Mouse (Mus musculus) left cerebral cortex, postnatal 14 days (tissue): ENCODE results near the gene Ppp1r3d. TPM values are rescaled to one million over a fixed set of nuclear protein-coding genes. Genes with fewer than 3 reads are reported as not detected.

Source experiments
- DNase-seq, 2 experiments: peaks; one replicate each; pipeline ENCODE4 v3.0.0; 2021 to 2022; ENCODE audit warnings: low spot score in 2 of 2, mixed read lengths in 1 of 2
- intact Hi-C: fragments of 180-260 bp; cut with DNase I; formaldehyde crosslinking; loops from one replicate; pipeline ENCODE4 v1.15.1; 2025
- total RNA-seq, 2 experiments: library from RNA; stranded (reverse); gene quantifications; 2 replicates each; pipeline ENCODE4 v1.2.3; 2021

Gene Ppp1r3d
- total RNA-seq, 2 experiments from 2014 or later: 9.9 to 10.3 TPM

DNA sequence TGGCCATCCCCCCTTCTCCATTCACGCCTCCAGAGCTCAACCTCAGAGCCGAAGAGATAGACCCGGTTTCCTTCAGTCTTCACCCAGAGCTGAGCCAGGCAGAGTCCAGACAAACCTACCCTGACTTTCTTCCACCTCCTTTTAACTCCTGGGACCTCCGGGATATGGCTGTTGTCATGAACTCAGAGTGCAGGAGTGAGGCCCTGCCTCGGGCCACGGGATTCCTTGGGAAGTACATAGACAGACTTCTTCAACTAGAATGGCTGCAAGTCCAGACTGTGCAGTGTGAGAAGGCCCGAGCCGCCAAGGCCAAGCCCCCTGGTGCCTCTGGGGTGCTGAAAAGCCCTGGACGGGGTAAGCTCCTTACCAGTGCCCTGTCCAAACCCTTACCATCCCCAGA lies 6.3 kb upstream of the Ppp1r3d start:
- intact Hi-C loops: no loop called here

DNA sequence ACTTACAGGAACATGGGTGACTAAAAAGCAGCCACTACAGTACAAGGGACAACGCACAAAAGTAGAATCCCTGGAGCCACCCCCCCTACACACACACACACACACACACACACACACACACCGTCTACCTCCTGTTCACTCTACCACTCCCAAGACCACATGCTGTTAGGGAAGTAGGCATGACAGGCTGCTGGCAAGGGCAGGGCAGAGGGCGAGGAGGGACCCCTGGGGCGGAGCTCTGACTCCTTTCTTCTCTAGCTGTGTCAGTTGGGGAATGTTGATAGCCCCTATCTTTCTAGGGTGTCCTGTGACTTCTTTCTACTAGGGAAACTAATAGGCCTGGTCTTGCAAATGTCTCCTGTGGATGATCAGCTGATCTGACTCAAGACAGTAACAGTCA lies 2.7 kb upstream of the Ppp1r3d start:
- peak in 1 of 2 experiments; percentile 2 for DNase-seq

More for the DNA sequence above, 6.3 kb upstream of the Ppp1r3d start:
- peak in 1 of 2 experiments; percentile 1 for DNase-seq

DNA sequence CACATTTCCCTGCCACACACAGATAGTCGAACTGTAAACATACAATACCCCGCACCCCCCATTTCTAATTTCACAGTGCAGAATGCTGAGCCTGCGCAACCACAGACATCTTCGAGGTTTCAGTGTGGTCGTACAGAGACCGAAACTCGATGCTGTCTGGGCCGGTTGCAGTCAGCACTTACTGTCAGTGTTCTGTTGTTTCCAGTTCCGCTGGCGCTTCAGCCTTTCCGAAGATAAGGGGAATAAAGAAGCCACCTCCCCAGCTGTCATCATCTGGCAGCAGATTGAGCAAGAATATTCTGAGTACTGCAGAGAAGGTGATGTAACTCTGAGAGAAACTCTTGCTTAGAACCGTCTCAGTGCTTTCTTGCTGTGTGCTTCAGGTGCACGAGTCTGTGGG lies 2.2 kb upstream of the Ppp1r3d start:
- intact Hi-C loops: no loop called here

More for the DNA sequence above, 2.7 kb upstream of the Ppp1r3d start:
- intact Hi-C loops: no loop called here

DNA sequence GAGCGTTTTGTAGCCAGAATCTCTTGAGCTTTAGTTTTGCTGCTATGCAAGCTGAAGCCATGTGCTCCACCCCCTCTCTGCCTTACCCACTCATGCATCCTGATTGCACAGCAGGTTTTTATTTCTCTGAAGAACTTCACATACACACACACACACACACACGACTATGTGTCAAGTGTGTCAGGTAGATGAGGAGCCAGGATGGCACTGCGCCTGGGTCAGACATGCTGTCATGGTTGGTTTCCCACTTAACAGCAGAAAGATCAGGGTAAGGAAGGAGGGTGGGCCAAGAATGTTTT lies 827 bp upstream of the Ppp1r3d start:
- intact Hi-C loops: no loop called here
- DNase-seq: no peak

More for the DNA sequence above, 2.2 kb upstream of the Ppp1r3d start:
- DNase-seq: no peak

DNA sequence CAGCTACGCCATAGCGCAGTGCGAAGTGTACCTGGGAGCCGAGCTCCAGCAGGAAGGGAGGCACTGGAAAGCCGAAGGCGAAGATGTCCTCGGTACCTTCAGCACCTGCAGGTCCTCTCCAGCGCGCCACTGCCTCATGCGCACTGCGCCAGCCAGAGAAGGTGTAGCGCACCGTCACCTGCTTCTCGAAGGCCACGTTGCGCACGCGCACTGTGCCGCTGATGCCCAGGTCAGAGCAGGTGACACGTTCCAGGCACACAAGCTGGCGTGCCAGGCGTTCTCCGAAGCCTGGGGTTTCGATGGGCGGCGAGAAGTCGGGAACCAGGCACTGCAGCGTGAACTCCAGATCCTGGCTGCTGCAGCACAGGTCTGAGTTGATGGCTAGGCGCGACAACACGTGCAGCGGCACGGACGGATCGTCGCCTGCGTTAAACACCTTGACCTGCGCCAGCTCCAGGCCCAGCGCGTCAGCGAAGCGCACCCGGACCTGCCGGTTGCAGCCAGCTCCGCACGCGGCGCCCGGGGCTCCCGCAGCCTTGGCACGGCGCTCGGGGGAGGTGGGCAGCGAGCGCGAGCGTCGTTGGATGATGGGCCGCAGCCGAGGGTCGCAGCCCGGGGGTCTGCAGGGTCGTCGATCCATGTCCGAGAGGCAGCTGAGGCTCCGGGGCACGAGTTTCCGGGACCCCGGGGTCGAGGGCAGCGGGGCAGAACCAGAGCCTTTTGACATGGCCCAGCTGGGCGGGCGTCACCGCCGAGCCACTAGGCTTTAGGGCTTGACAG lies 601 bp downstream of the Ppp1r3d start:
- intact Hi-C loops: no loop called here
- peak; percentile 55 to 63 for DNase-seq

DNA sequence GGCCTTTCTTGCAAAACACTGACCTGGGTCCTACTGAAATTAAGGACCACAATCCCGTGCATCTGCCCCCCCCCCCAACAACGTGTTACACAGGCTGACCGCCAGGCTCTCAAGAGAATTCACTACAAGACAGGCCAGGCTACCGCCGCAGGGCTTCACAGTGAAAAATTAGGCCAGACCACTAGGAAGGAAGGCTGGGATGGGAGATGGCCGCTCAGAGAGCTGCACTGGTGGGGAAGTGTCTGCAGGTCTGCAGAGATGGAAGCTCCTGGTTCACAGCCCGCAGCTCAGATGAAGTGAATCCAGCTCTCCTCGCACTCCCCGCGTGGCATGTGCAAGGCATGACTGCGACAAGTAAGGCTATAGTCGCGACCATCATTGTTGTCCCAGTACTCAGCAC lies 1.2 kb downstream of the Ppp1r3d start:
- DNase-seq: no peak
- intact Hi-C loops: no loop called here

DNA sequence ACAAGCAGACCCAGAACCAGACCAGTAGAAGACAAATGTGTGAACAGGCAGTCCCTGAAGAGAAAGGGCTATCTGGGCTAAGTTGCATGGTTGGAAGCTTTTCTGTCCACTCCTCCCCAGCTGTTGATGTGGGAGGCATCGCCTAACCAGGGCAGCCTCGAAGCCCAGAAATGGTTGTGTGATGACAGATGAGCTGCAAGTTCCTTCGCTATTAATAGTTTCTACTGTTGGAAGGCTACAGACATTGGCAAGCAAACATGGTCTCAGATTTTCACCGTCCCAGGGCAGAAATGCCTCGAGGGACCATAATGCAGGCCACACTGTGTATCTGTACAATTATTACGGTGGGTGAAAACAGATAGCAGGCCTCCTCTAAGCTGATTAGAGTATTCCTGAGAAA lies 1.7 kb downstream of the Ppp1r3d start:
- intact Hi-C loops: no loop called here
- DNase-seq: peak; percentile 47 to 79

DNA sequence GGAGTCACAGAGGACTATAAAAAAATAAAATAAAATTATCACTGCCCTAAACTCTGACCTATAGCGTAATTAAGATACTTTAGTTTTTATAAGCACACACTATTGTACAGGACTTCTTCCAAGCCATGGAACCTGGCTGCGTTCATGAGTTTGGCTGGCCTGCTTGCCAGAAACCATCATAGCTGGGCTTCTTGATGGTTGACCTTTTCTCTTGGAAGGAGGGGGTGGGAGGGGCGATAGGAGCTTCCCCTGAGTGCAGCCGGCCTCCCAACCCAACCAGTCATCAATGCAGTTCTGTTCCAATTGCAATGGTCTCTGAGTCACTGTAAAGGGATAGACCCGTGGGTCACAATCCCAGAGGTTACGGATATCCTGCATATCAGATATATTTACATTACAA lies 4.0 kb downstream of the Ppp1r3d start:
- DNase-seq: no peak

DNA sequence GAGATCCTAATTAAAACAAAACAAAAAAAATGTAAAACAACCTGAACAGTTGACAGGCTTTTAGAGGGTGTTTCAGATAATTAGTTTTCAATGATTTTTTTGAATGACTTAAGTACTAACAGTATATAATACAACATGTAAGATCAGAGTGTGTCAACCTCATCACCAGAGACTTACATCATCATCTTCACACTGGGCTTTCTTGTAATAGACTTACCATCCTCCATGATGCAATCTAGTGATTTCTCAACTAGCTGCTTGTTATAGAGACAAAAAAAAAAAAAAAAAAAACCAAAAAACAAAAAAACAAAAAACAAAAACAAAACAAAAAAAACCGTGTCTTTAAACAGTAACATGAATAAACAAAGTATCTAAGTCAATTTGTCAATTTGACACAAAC lies 5.2 kb downstream of the Ppp1r3d start:
- no peak for DNase-seq
- intact Hi-C loops: no loop called here

More for the DNA sequence above, 4.0 kb downstream of the Ppp1r3d start:
- intact Hi-C loops: no loop called here

DNA sequence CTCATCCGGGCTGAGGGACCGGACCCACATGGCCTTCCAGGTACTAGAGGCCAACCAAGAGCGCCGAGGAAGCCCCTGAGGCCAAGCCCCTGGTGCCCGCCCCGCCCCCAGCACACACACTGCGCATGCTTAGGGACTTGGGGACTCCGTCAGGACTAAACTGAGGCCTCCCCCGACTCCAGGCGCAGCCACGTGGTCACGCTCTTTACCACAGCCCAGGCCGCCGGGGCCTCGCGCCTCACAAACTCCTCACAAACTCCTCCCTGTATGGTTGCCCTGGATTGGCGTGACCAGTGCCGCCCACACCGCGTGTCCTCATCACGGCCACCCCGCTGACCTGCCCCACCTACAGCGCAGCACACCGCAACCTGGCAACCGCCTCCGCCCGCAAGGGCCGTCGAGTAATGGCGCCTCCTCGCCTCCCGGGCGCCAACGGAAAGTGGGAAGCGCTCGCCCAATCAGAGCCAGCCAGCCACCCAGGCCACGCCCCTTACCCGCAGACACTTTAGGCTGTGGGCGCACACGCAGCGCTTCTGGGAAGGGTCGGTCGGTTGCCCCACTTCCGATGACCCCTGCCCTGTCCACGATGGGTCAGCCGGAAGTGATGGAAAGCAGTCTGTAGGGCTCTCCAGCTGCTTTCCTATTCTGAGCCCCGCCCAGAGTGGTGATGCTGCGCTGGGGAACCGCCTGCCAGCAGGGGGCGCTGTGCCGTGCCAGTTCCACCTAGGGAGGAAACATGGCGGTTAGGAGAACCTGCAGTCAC lies 7.0 kb downstream of the Ppp1r3d start, which contains the start of gene Sycp2:
Sycp2 (minus strand) TSS at position 633 of the 763 bp plus-strand sequence.
- intact Hi-C loops: no loop called here
- DNase-seq: no peak

Other genes starting within 250 kb of the Ppp1r3d start
- under 1 TPM; 0.55 TPM for gene Sycp2, start 6.8 kb downstream of the Ppp1r3d start, total RNA-seq
- 10 to 100 TPM; 43.6 to 47.4 TPM for gene Fam217b, start 52 bp upstream of the Ppp1r3d start, total RNA-seq
- under 1 TPM; 0.21 to 0.31 TPM for gene Cdh26, start 16.1 kb upstream of the Ppp1r3d start, total RNA-seq